Mouse (Mus musculus) urinary bladder, adult 2 months (tissue): ENCODE data around the gene Stn1. TPM values are rescaled to one million over a fixed set of nuclear protein-coding genes. Genes with fewer than 3 reads are reported as not detected.
A peak's percentile ranks its signal among the peaks of the same experiment; 100 is the strongest.
"Not testable (repeated sequence)": the region's sequence is repeated elsewhere in the genome, so short reads cannot be mapped to it uniquely, and the experiment has no call there.

Experiments used
- DNase-seq: peaks from one replicate; pipeline ENCODE4 v3.0.0; 2022; ENCODE audit warnings: low spot score
- polyA plus RNA-seq: library from polyadenylated mRNA; depleted of rRNA; stranded (reverse); fragments of >200 nt; gene quantifications from 2 replicates; pipeline ENCODE4 v1.2.3, GENCODE M21; 2012; rRNA removed

Gene Stn1
- polyA plus RNA-seq = 19.4 and 21.2 TPM in 2 replicates

DNA sequence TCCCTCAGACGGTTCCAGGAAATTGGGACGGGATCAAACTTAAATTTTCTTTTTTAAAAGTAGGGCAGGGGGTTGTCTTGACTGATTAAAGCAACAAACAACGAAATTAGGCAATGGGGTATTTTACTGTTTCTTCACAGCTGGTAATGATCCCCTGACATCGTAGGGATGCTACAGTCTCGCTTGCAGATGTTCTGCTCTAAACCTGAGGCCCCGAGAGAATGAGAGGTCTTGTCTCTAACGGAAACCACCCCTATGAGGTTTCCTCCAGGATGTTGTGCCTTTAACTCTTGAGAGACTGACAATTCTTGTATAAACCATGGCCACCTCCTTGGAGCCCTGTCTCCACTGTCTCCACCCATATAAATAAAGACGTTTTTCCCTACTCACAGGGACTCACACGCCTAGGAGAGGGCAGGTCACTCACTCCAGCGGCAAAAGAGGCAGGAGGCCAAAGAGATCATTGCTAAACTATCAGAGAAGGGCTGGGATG, at the start of gene Stn1:
Stn1 (minus strand) TSS at position 208 of the 493 bp plus-strand sequence.
- no peak for DNase-seq

- no peak for DNase-seq
These were observed 49.7 kb upstream of the Stn1 start for GRCm38 (mm10) chr19:47587009-47587408.

- no peak for DNase-seq
These were observed 48.5 kb upstream of the Stn1 start for GRCm38 (mm10) chr19:47585772-47586171.

DNA sequence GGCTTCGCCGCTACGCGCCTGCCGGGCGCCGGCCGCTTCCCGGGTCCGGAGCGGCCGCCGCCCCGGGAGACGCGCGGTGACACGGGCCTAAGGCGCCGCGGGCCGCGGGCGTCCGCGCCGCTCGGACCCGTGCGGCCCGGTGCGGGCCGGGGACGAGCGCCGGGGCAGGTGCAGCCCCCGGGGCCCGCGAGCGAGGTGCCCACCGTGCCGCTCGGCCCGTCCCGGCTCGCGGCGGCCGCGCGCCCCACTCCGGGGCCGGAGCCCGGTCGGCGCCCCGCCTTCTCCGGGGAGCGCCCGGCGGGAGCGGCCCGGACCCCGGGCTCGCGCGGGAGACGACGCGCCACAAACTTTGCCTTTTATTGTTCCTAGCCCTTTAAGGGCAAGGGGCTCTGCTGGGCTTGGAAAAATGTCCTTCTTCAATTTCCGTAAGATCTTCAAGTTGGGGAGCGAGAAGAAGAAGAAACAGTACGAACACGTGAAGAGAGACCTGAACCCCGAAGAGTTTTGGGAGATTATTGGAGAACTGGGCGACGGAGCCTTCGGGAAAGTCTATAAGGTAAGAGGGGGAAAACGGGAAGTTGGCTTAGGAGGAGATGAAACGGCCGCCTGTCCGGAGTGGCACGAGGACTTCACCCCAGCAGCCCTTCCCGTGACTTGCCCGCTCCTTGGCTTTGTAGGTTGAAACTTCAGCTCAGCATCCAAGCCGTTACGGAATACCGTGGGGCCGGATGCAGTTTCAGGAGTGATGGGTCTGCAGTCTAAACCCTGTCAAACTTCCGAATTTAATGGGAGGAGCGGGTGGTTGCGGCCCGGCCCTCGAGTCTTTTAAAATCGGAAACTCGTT, 42.7 kb upstream of the Stn1 start:
- peak; percentile 27 for DNase-seq

DNA sequence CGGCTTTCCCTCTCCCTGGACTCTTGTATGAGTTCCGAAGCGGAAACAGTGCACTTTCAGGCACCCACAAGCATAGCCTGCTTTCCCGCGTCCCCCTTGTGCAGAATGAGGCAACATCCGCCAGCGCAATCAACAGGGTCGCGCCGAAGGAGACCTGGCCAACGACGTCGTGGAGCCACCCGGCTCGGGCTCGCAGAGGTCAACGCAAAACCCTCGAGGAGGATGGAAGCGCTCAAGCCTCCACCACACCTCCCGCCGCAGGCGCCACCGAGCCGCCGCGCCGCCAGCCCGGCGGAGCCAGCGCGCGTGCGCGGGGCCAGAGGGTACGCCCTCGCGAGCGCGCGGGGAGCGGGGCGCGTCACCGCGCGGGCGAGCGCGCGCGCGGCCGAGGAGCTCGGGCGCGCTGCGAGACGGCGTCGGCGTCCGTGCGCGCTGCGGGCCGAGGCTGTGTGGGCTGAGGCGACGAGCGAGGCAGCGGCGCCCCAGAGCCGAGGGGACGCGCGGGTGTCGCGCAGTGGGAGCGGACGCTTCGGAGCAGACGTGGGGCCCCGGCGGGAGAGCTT, 42.0 kb upstream of the Stn1 start, which contains the start of gene Slk:
Slk (plus strand) TSS at position 454 of the 563 bp plus-strand sequence.
- DNase-seq = peak; percentile 83

DNA sequence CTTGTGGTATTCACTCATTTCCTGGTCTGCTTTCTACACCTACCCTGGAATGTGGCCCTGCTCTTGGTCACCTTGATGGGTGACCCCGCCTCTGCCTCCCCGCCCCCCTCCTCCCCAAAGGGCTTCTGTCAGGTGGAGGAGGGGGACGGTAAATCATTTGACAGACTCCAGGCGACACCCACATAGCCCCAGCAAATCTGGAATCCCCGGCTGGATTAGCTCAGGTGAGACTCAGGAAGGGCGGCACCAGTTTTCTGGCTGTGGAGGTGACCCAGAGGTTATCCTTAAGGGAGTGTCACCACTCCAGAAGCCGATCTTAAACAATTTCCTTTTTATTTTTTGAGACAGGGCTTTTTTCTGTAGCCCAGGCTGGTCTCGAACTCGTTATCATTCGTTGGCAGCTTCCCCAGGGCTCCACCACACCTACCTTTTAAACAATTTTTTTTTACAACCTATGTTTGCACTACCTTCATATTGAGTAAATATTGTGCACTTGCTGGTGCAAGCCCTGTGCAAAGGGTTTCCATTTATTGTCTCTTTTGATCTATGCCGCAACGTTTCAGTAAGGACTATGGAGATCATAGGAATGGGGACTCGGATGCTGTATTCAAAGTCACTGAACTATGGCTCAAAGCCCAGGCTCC, 41.4 kb upstream of the Stn1 start:
- DNase-seq = no peak

DNA sequence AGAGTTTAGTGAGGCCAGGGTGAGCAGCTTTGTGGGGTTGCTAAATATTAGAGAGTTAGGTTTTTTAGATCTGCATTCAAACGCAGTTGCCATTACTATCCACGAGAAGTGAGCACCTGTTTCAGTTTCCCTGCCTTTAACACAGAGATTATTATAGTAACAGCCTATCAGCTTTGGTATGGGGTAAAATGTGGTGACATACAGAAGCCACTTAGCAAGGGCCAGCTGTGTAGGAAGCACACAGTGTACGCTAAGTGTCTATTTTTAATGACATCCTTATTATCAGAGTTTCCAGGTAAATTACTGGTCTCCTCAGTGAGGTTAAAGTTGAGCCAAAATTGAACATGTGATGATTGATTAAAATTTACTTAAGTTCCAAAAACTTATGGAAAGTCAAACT, 36.4 kb upstream of the Stn1 start:
- DNase-seq = no peak

DNA sequence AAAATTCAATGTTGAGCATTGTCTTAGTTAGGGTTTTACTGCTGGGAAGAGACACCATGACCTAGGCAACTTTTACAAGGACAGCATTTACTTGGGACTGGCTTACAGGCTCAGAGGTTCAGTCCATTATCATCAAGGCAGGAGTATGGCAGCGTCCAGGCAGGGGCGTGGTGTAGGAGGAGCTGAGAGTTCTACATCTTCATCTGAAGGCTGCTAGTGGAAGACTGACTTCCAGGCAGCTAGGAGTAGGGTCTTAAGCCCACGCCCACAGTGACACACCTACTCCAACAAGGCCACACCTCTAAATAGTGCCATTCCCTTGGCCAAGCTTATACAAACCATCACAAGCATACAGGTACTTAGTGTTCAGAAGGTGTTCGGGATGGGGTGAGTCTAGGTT, 34.7 kb upstream of the Stn1 start:
- not testable (repeated sequence) for DNase-seq

DNA sequence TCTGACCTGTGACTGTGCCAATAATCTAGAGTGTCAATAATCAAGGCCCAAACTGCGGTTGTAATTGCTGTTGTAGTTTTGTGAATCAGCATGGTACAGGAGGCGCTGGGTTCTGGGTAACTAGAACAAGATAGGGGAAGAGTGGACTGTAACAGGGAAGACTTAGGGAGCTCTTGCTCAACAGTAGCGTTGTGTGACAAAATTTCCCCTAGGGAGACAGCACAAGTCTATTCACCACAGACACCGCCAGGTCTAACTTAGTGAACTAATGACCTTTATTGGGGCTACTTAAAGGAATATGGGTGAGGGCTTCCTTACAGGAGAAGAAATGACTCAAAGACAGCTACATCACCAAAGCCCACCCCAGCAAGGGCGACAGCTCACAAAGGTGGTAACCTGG, 32.7 kb upstream of the Stn1 start:
- no peak for DNase-seq

GRCm38 (mm10) chr19:47565994-47566393, 28.7 kb upstream of the Stn1 start:
- no peak for DNase-seq

DNA sequence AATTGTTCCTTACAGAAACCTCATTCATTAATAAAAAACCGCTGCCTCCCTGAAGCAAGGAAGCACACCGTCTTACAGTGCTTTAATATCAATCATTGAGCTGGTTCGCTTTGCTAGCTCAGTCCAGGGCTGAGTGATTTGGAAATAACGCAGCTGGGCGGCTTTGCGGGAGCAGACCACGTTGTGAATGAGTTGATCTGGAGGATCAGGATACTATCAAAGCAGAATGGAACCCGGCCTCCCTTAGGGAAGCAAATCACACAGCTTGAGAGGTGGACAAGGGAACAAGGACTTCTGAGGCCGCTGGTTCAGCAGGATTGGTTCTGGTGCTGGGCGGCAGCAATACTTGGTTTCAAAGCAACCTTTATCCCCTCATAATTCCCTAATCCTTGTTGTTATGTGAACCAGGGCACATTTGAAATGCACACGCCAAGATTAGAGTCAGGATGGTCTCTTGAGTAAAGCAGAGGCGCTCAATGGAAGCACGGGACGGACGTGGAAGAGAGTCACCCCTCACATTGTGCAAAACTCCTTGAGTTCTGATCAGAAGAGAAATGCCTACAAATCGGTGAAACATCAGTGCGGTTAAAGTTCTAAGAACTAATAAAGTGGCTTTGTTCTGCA, 27.8 kb upstream of the Stn1 start:
- DNase-seq = no peak

DNA sequence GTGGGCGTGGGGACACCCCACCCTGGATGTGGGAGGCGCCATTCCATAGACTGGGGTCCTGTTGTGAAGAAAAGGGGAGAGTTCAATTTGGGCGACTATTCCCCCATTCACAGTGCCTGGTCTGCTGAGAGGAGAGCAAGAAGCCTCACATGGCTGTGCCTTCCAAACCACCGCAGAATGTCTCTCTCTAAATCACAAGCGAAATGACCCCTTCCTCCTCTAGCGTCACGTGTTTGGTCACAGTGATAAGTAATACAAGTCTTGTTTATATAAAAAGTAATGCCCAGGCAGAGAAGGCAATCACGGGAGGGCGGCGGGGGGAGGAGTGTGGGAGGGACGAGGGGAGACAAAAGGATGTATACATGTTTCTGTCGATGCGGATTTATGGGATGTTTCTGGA, 26.4 kb upstream of the Stn1 start:
- no peak for DNase-seq

DNA sequence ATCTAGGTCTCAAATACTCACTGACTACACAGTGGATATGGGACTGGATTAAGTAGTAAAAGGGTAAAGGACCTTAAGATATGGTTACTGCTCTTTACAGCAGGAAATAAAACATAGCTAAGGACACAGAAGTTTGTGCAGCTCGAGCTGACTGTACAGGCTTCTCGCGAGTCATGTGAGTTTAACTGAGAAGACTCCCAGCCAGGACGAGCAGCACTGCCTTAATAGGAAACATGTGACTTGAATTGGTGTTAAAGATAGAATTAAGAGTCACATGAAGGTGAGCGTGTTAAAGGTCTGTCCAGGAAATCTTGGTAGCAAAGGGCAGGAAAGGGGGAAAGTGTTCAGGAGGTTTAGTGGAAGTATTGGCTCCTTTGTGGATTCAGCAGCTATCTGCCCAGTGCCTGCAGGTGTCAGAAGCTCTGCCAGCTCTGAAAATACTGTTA, 24.7 kb upstream of the Stn1 start:
- DNase-seq = no peak

- DNase-seq = no peak
These were observed 23.3 kb upstream of the Stn1 start for GRCm38 (mm10) chr19:47560544-47561161.

DNA sequence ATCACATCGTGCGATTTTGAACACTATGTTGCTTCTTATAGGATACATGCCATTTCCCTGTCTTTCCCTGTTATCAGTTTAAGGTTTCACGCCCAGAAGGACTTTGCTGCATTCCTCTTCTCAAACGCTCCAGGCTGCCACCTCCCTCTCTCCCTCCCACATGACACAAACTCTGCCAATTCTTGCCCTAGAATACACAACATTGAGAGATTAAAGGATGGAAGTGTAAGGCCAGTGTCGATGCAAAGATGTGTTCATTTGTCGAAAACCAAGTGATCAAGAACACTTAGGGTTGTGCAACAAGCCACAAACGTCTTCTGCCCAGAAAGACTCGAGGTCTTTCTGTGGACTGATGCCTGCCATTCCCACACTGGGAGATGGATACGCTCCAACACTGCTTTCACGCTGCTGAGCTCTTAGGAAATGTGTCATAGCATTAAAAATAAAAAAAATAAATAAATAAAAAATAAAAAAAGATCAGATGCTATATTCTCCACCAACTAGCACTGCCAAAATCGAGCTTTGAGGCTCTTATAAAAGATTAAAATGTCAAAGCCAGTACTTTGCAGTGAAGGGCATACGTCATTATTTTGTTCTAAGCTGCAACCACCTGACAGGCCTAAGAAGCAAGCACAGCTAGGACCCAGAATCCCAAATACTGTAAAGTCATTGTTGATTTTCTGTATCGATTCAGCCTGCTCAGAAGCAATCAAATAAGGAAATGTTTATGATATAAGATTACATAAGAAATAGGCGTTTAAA, 22.6 kb upstream of the Stn1 start:
- no peak for DNase-seq

DNA sequence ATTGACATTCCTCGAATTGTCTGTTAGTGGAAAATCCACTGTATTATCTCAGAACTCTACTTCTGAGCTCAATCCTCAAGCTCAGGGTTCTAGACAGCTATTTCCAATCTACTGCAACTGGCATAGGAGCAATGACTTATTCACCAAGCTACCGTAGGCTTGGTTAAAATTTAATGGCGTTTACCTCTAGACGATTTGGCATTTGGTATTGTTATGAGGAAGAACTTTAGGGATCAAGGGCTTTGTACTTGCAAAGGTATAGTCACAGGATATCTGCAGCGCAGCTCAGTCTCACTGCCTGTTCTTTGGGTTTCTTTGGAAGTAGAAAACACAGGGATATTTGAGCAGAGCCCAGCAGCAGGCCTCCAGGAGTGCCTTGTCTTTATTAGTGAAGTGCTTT, 21.8 kb upstream of the Stn1 start:
- no peak for DNase-seq

DNA sequence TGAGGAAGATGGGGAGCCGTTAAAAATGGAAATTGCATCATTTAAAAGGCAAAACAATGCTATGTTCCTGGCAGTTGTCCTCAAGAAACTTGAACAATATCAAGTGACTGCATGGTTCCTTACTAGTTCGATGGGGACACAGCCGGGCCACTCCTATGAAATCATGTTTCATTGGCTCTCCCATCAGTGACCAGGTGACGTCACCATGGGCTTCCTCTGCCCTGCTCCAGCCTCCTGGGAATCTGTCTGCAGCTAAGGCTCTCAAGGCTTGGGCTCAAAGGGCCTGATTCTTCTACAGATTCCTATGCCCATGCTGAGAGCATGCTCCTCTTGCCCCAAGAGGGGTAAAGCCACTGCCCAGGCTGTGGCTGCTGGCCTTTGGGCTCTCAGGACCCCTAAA, 12.3 kb upstream of the Stn1 start:
- DNase-seq = no peak

- DNase-seq = no peak
These were observed 11.9 kb upstream of the Stn1 start for GRCm38 (mm10) chr19:47549174-47549573.

DNA sequence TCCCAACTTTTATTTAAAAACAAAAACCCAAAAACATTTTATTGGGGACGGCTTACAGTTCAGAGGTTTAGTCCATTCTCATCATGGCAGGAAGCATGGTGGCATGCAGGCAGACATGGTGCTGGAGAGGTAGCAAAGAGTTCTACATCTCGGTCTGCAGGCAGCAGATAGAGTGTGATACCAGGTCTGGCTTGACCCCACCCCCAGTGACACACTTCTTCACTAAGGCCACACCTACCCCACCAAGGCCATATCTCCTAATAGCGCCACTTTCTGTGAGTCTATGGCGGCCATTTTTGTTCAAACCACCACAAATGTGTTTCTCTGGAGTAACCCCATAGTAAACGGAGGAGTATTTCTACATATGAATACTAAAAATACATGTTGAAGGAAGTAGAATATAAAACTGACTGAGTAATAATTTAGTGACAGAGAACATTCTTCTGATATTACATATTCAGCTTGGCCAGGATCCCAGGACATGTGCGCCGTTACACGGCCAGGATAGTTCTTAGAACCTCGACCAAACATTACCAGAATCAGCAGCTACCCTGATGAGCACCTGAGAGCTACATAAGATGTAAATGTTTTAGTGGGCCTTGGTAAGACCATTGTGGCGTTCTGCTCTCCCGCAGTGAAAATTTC, 11.2 kb upstream of the Stn1 start:
- no peak for DNase-seq

GRCm38 (mm10) chr19:47545528-47545927, 8.2 kb upstream of the Stn1 start:
- no peak for DNase-seq
